Mouse (Mus musculus) bone marrow, adult 2 months (tissue): ENCODE measurements around the gene Snx21.

ENCODE experiments used
- CTCF ChIP-seq: fragments of 200-500 bp; IDR thresholded peaks from 2 replicates; pipeline ENCODE4 v1.5.1; 2011; ENCODE audit warnings: low read length, control low read depth; ENCODE audit not compliant: control insufficient read depth, insufficient read depth
- POLR2A ChIP-seq: fragments of 200-500 bp; IDR thresholded peaks from 2 replicates; pipeline ENCODE4 v1.6.1; 2011; ENCODE audit warnings: low read depth, mild to moderate bottlenecking, control low read depth, low read length, borderline replicate concordance; ENCODE audit not compliant: control insufficient read depth

GRCm38 (mm10) chr2:164813557-164813956 is 27.9 kb downstream of the Snx21 start:
- TF ChIP-seq CTCF (no peak), POLR2A (no peak)
